Mouse (Mus musculus): ENCODE data around the gene Ppp6r1.

DNA sequence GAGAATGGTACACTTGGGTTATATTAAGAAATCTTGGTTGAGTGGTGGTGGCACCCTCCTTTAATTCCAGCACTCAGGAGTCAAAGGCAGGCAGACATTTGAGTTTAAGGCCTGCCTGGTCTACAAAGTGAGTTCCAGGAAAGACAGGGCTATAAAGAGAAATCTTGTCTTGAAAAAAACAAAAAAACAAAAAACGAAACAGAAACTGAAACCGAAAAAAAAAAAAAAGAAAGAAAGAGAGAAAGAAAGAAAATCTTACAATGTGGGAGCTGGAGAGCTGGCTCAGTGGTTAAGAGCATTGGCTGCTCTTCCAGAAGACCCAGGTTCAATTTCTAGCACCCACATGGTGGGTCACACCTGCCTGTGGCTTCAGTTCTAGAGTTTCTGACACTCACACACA, 4.9 kb upstream of the Ppp6r1 start:
- TF ChIP-seq CTCF (IDR thresholded peaks at IDR 0.05; ENCODE audit: low read depth, low read length): no peak
- no peak for TF ChIP-seq TAL1 (conservative IDR thresholded peaks at IDR 0.05; ENCODE audit: low read depth, low read length)

All from G1E (cell line).